Mouse (Mus musculus) embryo, embryonic 10 days (tissue): ENCODE results near the gene Rhcg.

Source experiments
- DNase-seq: peaks from one replicate; pipeline ENCODE4 v3.0.0-alpha.2; 2015; ENCODE audit warnings: low spot score

Rhcg gene

DNA sequence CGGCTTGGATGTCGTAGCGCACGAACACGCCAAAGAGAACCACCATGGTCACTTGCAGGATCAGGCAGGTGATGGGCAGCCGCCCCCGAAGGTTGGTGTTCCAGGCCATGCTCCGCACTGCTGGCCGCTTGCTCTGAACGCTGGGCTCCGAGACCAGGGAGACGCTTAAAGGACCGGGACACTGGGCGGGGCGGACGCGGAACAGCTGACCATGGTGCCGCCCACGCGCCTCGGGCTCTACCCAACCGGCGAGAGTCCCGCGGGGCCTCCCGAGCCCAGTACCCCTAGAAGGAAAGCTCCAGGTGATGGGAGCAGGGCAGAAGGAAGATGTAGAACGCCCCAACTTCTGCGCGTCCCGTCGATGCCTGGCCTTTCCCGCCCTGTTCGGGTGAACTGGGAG is at the start of gene Rhcg:
TSS of gene Rhcg (minus strand) at position 240 of the 400 bp plus-strand sequence.
- peak; percentile 20 for DNase-seq

DNA sequence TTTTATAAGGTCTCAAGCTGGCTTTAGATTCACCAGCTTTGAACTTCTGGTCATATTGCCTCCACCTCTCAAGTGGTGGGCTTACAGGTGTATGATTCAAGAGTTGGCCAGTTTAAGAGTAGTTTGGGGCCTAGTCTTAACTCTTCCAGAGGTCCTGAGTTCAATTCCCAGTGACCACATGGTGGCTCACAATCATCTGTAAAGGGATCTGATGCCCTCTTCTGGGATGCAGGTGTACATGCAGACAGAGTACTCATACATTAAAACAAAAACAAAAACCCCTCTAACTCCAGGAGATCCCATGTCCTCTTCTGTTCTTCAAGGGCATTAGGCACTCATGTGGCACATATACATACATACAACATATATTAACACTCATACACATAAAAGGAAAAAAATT is 49.2 kb upstream of the Rhcg start:
- no peak for DNase-seq

DNA sequence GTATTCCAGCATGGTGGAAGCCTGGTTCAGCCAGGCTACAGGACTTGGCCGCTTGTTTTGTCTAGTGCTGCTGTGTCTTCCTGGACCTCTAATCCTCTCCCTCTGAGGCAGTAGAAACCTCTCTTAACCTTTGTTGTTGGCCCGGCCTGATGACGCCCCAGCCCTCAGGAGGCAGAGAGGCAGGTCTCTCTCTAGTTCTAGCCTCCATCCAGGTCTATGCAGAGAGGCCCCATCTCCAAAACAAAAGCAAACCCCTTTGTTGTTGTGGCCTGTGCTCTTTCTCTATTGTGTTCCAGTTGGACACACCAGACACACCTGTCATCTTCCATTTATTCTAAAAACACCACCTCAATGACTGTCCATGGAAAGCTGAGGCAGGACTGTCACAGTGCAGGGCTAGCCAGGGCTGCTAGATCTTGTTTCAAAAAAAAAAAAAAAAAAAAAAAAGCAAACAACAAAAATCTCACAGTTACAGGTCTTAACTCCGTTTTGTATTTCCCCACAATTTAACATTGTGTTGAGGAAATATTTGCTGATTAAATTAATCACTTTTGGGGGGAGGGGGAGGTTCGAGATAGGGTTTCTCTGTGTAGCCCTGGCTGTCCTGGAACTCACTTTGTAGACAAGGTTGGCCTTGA is 43.9 kb upstream of the Rhcg start:
- DNase-seq, result peak; percentile 32

DNA sequence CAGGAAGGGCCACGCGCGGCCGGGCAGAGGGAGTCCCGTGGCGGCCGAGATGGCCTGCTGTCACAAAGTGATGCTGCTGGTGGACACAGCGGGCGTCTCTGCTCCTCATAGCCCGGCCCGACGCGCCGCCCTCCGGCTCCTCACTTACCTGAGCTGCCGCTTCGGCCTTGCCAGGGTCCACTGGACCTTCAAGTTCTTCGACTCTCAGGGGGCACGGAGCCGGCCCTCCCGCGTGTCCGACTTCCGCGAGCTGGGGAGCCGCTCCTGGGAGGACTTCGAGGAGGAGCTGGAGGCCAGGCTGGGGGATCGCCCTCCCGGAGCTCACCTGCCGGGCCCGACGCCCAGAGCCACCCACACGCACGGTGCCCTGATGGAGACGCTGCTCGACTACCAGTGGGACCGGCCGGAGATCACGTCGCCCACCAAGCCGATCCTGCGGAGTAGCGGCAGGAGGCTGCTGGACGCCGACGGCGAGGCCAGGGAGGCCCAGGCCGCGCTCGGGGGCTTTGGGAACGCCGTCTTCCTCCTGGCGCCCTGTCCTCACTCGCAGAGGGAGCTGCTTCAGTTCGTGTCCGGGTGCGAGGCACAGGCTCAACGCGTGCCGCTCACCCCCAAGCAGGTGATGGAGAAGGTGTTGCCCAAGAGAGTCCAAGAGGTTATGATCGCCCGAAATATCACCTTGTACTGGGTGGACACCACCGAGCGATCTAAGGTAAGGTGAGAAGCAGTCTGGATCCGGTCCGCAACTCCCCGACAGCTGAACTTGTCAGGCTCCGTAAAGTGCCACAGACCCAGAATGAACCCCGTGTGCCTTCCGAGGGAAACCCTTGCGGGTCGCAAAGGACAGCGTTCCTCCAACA is 43.1 kb upstream of the Rhcg start:
- peak; percentile 20 for DNase-seq

DNA sequence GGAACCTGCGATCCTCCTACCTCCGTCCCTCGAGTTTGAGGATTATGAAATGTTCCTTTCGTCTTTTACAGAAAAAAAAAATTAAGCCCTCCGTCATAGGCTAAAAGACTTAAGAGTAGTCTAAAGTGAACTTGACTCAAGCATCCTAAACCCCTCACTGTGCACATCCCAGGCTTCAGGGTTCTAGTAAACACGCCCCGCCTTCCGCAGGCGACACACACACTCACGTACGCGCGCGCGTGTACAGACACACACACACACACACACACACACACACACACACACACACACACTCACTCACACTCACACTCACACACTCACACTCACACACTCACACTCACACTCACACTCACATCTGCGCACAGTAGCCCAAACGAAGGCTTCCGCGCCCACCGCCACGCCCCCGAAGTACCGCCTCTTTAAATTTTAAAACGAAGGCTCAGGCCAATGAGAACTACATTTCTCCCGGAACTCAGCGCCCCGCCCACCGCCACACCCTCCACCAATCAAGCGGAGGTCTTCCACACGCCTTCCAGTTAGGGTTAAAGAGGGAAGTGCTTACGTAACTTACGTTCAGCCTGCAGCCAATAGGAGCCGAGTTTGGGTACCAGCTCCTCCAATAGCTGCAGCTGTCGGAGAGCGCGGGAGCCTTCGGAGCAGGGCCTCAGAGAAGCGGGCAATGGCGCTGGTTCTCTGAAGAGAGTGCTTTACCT is 42.3 kb upstream of the Rhcg start, which contains the start of gene Ticrr:
TSS of gene Ticrr (plus strand) at position 619 of the 713 bp plus-strand sequence.
- peak; percentile 98 for DNase-seq

DNA sequence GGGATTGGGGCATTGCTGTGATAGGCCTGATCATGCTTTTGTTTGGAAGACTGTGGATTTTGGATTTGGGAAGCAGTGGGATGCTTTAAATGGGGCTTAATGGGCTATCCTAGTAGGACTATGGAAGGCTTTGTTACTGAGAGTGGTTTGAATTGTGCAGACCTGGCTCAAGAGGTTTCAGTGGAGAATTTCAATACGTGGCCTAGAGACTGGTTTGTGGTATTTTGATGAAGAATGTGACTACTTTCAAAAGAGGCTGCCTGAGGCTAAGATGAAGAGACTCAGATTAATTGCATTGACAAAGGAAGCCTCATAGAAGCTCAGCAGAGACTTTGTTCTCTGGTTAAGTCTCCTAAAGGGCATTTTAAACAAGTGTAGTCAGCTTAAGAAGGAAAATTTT is 37.1 kb upstream of the Rhcg start:
- DNase-seq, result no peak

DNA sequence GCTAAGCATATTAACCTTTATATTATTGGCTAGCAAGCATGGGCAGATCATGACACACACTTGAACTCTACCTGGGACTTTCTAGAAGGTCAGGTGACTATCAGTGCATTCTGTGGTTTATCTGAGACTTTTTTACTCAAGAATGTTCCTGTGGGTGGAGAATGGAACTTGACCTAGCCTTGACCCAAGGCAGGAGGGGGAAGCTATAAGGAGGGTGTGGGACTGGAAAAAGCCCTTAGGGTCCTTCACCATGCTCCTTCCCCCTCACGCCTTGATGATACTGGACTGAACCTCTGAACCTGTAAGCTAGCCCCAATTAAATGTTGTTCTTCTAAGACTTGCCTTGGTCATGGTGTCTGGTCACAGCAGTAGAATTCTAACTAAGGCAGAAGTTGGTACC is 36.7 kb upstream of the Rhcg start:
- DNase-seq, result no peak

DNA sequence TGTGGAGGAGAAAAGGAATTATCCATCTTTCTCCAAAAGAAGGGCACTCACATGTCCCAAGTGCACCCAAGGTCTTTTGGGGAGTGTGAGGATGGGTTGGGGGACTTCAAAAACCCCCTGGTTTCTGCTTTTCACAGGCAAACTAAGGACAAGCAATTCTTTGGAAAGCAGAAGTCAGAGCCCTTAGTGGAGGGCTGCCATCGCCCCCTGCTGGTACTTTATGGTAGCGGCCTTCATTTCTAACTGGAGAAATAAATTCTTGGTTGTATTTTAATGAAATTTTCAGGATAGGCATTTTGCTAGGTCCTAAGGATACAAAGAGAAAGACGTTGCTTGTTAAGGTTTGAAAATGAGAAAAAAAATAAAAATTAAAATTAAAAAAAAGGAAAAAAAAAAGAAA is 31.5 kb upstream of the Rhcg start:
- DNase-seq, result peak; percentile 51

DNA sequence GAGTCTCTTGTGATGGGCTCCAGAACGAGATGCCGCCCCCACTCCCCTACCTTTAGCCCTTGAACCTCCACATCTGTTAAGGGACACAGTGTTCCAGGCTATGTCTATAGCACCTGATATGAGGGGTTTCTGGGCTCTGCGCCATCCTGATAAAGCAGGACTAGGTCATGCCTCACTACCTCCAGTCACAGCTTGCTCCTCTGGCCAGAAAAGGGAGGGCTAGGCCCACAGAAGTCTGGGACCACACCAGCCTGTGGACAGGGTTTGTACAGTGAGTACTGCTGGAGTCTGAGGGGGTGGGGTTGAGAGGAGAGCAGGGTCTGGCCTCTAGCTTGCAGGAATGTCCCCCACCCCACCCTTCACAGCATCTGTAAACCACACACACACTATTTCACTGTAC is 29.8 kb upstream of the Rhcg start:
- DNase-seq, result no peak

DNA sequence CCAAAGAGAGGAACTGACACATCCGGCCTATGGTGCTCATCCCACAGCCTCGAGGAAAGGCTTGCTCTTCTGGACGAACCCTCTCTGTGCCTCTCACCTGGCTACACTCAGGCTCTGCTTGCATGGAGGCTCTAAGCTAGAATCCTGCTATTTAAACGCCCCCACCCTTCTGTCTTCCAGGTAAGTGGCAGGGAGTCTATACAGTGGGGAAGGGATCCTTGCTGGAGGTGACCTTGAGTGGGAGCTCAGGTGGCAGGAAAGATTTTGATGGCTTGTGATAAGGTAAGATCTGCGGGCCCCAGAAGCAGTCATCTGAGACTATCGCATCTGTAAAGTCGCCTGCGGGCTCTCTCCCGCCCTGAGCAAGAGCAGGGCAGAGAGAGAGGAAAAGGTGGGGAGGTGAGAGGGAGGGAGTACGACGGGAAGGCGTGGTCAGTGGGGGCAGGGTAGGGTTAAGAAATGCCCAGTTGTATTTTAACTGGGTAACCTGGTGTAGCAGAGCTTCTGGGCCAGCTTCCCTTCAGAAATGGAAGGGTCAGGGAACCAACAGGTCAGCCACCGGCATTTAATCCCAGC is 14.4 kb upstream of the Rhcg start:
- DNase-seq, result no peak

DNA sequence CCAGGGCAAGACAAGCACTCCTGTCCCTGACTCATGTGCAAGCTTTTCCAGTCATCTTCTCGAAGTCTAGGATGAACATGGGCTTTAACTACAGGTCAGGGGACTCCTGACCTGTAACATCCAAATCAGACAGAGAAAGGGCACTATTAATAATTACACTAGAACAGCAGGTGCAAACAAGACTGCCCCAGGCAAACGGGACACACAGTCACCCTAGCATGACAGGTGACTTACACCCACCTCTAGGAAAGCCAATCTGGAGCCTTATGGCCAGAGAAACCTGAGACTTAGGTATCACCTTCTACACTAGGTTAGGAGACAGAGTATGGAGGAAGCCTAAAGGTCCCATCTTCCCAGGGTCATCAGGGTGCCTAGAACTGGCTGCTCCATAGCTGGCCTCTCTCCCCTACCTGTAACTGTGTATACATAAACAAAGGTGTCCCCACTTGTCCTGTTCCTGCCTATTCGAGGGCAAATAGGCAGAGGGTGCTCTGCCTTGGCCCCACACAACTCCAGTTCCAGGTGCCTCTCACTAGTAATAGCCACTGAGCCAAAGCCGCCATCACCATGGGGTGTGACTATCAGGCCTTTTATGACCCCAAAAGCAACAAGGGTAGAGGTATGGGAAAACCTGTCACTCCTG is 10.9 kb upstream of the Rhcg start:
- no peak for DNase-seq

DNA sequence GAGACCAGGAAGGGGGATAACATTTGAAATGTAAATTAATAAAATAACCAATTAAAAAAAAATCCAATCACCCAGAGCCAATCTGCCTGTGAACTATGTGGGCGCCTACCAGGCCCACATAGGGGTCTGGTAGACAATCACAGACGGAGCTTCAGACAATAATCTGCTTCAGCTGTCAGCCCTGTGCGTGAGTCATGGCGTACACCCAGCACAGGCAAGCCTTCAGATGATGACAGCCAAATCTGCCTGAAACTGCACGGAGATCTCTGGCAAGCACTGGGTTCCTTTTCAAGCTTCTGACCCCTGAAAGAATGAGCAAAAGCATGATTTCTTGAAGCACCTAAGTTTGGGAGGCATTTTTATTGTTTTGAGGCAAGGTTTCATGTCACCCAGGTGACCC is 8.7 kb upstream of the Rhcg start:
- DNase-seq, result no peak

DNA sequence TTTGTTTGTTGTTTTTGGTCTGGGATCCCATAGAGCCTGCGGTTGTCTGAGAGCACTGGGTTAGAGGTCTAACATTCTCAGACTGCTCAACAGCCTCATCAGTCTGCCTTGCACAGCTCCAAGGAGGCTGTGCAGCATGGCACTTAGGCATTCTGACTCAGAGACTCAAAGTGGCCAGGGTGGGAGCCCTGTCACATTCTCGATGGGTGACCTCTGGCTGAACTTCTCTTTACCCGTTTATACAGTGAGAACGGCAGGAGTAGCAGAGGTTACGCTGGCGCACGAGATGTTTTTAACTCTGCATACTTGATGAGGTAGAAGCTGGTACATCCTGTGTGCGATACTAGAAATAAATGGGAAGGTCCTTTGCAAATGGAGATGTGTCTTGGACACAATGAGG is 5.6 kb upstream of the Rhcg start:
- DNase-seq, result no peak

DNA sequence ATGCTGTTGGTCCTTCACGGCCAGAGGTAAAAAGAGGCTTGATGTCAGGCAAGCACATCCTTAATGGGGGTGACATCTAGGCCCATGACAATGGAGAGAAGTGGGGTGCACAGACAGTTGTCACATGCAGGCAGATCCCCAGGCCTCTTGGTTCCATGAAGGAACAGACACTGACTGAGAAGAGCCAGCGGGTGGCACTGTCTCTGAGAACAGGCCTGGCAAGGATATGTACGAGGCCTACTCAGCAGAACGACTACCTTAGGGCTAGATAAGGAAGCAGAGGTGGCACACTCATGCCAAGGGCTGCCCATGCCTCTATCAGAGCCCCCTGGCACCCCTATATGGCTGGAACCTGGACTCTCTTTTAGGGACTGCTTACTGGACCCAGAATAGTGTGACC is 2.0 kb upstream of the Rhcg start:
- DNase-seq, result no peak

DNA sequence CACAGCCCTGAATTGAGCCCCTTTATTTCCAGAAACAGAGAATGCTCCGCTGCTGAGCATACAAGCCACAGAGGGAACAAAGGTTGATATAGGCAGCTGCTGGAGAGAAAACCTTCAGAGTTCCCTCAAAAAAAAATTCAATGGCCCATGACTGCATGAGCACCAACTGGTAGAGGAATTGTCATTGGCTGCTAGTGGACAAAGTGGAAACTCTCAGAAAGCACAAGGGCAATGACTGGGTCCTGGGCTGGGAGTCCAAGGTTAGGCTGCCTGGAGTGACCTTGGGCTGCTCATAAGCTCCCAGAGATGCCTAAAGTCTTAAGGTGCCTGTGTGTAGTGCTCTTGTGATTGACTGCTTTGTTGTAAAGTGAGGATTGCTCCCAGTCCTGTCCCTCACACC is 1.5 kb downstream of the Rhcg start:
- no peak for DNase-seq

DNA sequence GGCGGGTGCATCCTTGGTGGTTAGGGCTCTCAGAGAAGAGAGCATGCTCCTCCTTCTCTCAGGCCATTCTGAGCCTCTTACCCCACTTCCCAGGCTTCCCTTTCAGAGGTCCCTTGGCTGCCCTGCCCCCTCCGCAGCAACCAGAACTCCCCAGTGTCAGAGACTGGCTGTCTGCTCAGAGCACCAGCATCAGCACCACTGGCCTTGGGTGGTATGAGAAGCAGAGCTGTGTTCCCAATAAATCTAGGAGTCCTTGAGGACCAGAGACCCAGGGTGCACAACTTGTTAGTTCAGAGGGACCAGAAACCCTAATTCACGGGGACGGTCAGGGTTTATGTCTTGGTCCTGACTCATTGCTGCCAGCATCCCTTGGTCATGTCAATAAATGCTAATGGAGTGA is 2.4 kb downstream of the Rhcg start:
- DNase-seq, result no peak

DNA sequence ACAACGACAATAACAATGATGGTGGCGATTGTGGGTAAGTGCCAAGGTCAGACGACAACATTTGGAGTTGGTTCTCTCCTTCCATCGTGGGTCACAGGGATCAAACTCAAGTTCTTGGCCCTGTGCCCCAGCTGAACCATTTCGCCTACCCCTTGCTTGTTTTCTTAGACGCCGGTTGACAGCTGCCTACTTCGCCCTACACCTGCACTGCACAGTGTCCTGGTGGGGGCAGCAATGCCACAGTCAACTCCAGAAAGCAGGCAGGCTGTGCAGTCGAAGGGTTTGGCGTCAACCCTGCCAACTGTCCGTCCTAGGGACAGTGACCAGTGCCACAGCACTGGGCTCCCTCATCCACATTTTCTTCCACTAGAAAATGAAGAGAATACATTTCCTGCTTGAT is 4.1 kb downstream of the Rhcg start:
- DNase-seq, result no peak

DNA sequence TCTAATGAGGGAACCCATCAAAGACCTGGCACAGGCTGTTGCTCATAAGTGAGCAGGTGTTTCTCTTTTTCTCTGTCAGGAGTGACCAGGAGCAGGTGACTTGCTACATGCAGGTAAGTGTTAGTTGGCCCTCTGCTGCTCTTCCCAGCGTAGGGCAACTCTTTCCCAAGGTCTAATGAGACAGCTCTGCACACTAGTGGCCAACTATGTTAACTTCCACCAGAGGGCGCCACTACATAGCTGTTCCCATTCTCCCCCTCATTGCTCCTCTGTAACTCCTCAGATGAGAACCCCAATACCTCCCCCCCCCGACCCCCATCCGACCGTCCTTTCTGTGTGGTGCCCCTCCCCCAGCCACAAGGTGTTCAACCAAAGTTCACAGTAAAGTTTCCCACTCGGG is 4.7 kb downstream of the Rhcg start:
- DNase-seq, result peak; percentile 82

DNA sequence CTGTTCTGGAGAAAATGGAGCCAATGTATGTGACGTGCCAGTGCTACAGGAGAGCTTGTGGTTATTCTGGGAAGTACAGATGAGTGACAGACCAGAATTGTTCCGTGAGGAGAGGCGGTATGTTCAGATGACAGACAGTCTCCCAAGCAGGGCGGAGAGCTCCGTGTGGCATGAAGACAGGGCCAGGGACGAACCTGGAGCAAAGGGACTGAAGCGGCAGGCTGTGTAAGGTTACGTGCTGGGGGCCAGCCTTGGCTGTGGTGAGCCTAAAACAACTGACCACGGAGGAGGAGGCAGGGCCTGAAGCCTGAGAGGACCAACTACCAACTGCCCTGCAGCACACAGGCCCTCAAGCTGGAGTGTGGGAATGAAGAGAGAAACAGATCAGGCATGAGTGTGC is 5.6 kb downstream of the Rhcg start:
- DNase-seq, result no peak

DNA sequence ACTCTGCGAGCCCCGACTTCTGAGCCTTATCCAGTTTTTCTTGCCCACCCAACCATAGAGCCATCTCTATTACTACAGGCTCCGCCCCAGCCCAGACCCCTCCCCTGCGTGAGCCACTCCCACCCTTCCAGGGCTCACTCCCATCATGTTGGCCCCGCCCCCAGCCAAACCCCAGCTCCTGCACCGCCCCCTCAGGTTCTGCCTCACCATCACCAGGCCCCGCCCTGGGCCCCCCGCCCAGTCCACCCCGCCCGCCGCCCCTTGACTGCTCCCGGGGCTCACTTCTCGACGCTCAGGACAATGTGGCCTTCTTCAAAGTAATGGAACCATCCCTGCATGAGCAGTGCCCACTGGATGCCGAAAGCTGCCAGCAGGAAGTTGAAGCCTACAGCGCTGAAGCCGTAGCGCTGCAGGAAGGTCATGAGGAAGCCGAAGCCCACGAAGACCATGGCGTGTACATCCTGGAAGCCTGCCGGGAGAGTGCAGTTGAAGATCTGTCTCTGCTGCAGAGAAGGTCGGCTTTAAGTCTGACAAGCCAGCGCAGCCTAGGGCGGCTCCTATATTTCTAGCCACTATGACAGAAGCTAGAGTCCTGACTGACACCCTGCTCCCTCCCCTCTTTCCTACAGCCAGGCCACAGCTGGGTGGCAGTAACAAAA is 10.1 kb downstream of the Rhcg start:
- peak; percentile 60 for DNase-seq

DNA sequence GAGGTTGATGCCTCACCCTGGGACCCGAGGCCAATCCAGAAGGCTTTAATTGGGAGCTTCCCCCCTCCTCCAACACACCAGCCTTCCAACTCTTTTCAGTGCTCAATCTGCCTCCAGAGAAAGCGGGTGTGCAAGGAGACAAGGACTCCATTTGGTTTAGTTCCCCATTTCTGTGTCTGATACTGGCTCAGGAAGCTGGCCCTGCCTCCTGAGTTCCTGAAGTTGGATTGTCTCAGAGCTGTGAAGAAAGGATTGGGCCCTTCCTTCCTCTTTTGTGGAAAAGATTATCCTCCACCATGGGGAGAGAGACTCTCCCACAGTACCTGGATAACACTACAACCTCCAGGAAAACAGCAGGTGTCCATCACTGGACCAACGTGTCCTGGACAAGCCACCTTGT is 10.7 kb downstream of the Rhcg start:
- no peak for DNase-seq

DNA sequence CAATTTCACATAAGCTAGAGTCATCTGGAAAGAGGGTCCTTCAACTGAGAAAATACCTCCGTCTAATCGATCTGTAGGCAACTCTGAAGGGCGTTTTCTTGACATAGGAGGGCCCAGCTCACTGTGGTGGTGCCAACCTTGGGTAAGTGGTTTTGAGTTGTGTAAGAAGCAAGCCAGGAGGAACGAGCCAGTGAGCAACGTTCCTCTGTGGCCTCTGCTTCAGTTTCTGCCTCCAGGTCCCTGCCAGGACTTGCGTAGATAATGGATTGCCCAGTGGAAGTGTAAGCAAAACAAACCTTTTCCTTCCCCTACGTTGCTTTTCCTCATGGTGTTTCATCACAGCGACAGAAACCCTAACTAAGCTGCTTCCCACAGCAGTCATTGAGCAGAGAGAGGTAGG is 15.5 kb downstream of the Rhcg start:
- no peak for DNase-seq
